Mouse (Mus musculus) E14TG2a.4 (cell line): ENCODE data around the gene Trpm6.

Source experiments
- CTCF ChIP-seq: conservative IDR thresholded peaks from 2 replicates; pipeline ENCODE4 v1.5.1; 2014; ENCODE audit warnings: low read length
- NANOG ChIP-seq: IDR thresholded peaks from 2 replicates; pipeline ENCODE4 v1.6.1; 2014; ENCODE audit warnings: borderline replicate concordance, low read length, mixed read lengths

DNA sequence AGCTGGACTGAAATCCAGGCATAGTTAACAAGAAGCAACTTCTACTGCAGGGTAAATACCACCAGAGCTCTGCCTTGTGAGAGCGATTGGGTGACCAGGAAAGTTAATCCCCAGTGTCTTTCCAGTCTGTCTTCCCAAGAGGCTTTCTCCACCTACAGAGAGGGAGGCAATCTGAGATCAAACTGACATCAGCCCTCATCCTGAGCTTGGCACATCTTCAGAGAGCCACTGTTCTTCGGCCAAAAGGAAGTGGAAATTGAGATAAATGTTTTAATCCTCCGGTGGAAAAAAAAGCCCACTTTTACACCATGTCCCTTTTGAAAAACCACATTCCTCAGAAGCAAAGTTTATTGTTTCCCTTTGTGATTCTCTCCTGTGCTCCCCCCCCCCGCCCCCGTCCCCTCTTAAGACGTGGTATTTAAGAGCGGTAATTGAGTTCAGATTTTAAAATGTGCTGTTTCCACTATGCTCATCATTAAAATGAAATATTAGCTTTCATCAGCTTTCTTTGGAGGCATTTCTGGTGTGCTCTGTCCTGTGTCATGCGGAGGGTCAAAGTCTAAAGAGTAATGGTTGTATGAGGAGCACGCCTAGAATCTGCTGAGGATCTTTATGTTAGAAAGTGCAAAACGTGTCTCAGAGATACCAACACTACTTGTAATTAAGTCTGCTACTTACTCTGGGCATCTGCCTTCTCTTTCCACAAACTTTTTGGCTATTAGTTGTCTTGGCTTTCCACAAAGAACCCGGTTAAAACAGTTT is 138.0 kb downstream of the Trpm6 start:
- TF ChIP-seq CTCF: no peak
- TF ChIP-seq NANOG: no peak
